ENCODE assay signal across 8 mouse cellular contexts in genomic region chr6:47191277-47191800, GRCm38 (mm10).
A peak's percentile ranks its signal among the peaks of the same experiment; 100 is the strongest.
DNase-seq lines count a peak whose midpoint lies in the region; ATAC-seq lines count a peak whose summit lies in the region.

No protein-coding gene starts in this region.

- ATAC-seq in intestine, embryonic 16.5 days, result no peak
- ATAC-seq in liver, embryonic 11.5 days (replicated peaks; ENCODE audit: low FRiP score), result no peak; the same call in 1 of the 2 replicates
- no peak; the same call in 1 of the 2 replicates for ATAC-seq in erythroid progenitor cell, adult 5-6 weeks (replicated peaks; ENCODE audit: low FRiP score, poor library complexity, severe bottlenecking)

- H3K4me2 ChIP-seq in intestine, embryonic 16.5 days (ENCODE audit: low read depth, low read length), result peak overlapping the region; percentile 30; the same call in 1 of the 2 replicates
- H3K4me2 ChIP-seq in liver, embryonic 11.5 days, result peak overlapping the region; percentile 61

- H3K9ac ChIP-seq in intestine, embryonic 16.5 days (ENCODE audit: low read depth, low read length), result no peak overlapping the region
- H3K9ac ChIP-seq in liver, embryonic 11.5 days (ENCODE audit: low read depth, low read length), result peak overlapping the region; percentile 37; the same call in 1 of the 2 replicates

- H3K4me1 ChIP-seq in intestine, embryonic 16.5 days (ENCODE audit: control insufficient read depth, insufficient read depth, low read length), result no peaks in the 10 kb centered on the region
- peaks cover 4% of the 10 kb centered on the region; the same call in 1 of the 2 replicates for H3K4me1 ChIP-seq in liver, embryonic 11.5 days (replicated peaks; ENCODE audit: control insufficient read depth, insufficient read depth, low read length)

- peak; percentile 35 for DNase-seq in right cerebral cortex, adult 18-20 months
- DNase-seq in right cerebral cortex, postnatal 36 days (ENCODE audit: low spot score in 2 of 2), result no peak
- DNase-seq in adrenal gland, postnatal 14 days, result peak; percentile 69
- DNase-seq in fibroblast of lung, adult 2 months (ENCODE audit: low read depth), result peak; percentile 41
- no peak for DNase-seq in liver, embryonic 11.5 days (ENCODE audit: low spot score)
- peak; percentile 29 for DNase-seq in retina, adult 2 months (ENCODE audit: low read depth, low spot score)

- no peak overlapping the region for H3K27ac ChIP-seq in intestine, embryonic 16.5 days (ENCODE audit: low read length)
- peak overlapping the region; percentile 19 for H3K27ac ChIP-seq in liver, embryonic 11.5 days (ENCODE audit: low read depth, low read length)

- 18% methylated on average over 7 of the region's 7 CpGs for WGBS in intestine, embryonic 16.5 days
- 13% methylated on average over 7 of the region's 7 CpGs for WGBS in liver, embryonic 11.5 days

- no peaks in the 10 kb centered on the region for H3K27me3 ChIP-seq in intestine, embryonic 16.5 days (replicated peaks; ENCODE audit: control insufficient read depth, insufficient read depth, low read length)
- H3K27me3 ChIP-seq in liver, embryonic 11.5 days (replicated peaks; ENCODE audit: control insufficient read depth, insufficient read depth, low read length), result no peaks in the 10 kb centered on the region

- H3K36me3 ChIP-seq in intestine, embryonic 16.5 days (ENCODE audit: control insufficient read depth, insufficient read depth, low read length), result no peaks in the 10 kb centered on the region
- no peaks in the 10 kb centered on the region for H3K36me3 ChIP-seq in liver, embryonic 11.5 days (ENCODE audit: control insufficient read depth, insufficient read depth, low read length)

- no peak overlapping the region for H3K4me3 ChIP-seq in intestine, embryonic 16.5 days (ENCODE audit: low read length)
- peak overlapping the region; percentile 26 for H3K4me3 ChIP-seq in liver, embryonic 11.5 days (ENCODE audit: low read depth, low read length)

- no peaks in the 10 kb centered on the region for H3K9me3 ChIP-seq in intestine, embryonic 16.5 days (ENCODE audit: control insufficient read depth, low read length)
- H3K9me3 ChIP-seq in liver, embryonic 11.5 days (ENCODE audit: control insufficient read depth, low read length), result no peaks in the 10 kb centered on the region

Comparison
In these comparisons a context has a peak if more than half of its experiments do, and no peak if none do; other contexts are left out.
1. DNase-seq: peak in right cerebral cortex, adult 18-20 months (single experiment), adrenal gland, postnatal 14 days (single experiment), fibroblast of lung, adult 2 months (single experiment) and retina, adult 2 months (single experiment); none in right cerebral cortex, postnatal 36 days (0 of 2) and liver, embryonic 11.5 days (single experiment).